Mouse (Mus musculus) kidney, embryonic 14.5 days (tissue): ENCODE measurements at regions not wholly inside any gene's neighbourhood (a gene's known extent, or its start where the extent isn't known, plus 50 kb on each side); places are given as distances from the start of the nearest gene placed in this dataset.

ENCODE experiments used
- ATAC-seq: fragments of 200-750 bp; cut with Nextera tagmentation; 2 replicates; pipeline ENCODE4 v1.8.0; 2017; ENCODE audit warnings: moderate number of reproducible peaks, mild to moderate bottlenecking, moderate TSS enrichment, moderate library complexity; ENCODE audit not compliant: low FRiP score, low TSS enrichment
- H3K27ac ChIP-seq: fragments of 300-500 bp; sonication (generic); 2 replicates; pipeline ENCODE4 v1.5.1; 2014; ENCODE audit warnings: low read depth, mild to moderate bottlenecking, low read length, moderate library complexity, mixed read lengths
- H3K27me3 ChIP-seq: fragments of 300-500 bp; sonication (generic); 2 replicates; pipeline ENCODE4 v1.6.1; 2014; ENCODE audit warnings: mild to moderate bottlenecking, low read length; ENCODE audit not compliant: control insufficient read depth, insufficient read depth
- H3K36me3 ChIP-seq: fragments of 300-500 bp; sonication (generic); 2 replicates; pipeline ENCODE4 v1.6.1; 2014; ENCODE audit warnings: low read length, mixed read lengths; ENCODE audit not compliant: control insufficient read depth, insufficient read depth
- H3K4me1 ChIP-seq: fragments of 300-500 bp; sonication (generic); 2 replicates; pipeline ENCODE4 v1.6.1; 2014; ENCODE audit warnings: low read length, mixed read lengths; ENCODE audit not compliant: control insufficient read depth, insufficient read depth
- H3K4me2 ChIP-seq: fragments of 300-500 bp; sonication (generic); replicated peaks from 2 replicates; pipeline ENCODE4 v1.6.1; 2014; ENCODE audit warnings: low read depth, mild to moderate bottlenecking, low read length
- H3K4me3 ChIP-seq: fragments of 300-500 bp; sonication (generic); 2 replicates; pipeline ENCODE4 v1.5.1; 2014; ENCODE audit warnings: mild to moderate bottlenecking, low read length
- H3K9ac ChIP-seq: fragments of 300-500 bp; sonication (generic); 2 replicates; pipeline ENCODE4 v1.6.1; 2014; ENCODE audit warnings: low read depth, mild to moderate bottlenecking, low read length, moderate library complexity
- H3K9me3 ChIP-seq: fragments of 300-500 bp; sonication (generic); 2 replicates; pipeline ENCODE4 v1.6.1; 2016; ENCODE audit warnings: low read length; ENCODE audit not compliant: control insufficient read depth
- WGBS: fragments of 180-500 bp; shearing (Covaris S2); extraction: QIAGEN DNeasy Blood & Tissue Kit; methylation state at CpG from one replicate; pipeline ENCODE4 v1.1.7; 2014; 5-methylcytosine and 5-hydroxymethylcytosine counted together

DNA sequence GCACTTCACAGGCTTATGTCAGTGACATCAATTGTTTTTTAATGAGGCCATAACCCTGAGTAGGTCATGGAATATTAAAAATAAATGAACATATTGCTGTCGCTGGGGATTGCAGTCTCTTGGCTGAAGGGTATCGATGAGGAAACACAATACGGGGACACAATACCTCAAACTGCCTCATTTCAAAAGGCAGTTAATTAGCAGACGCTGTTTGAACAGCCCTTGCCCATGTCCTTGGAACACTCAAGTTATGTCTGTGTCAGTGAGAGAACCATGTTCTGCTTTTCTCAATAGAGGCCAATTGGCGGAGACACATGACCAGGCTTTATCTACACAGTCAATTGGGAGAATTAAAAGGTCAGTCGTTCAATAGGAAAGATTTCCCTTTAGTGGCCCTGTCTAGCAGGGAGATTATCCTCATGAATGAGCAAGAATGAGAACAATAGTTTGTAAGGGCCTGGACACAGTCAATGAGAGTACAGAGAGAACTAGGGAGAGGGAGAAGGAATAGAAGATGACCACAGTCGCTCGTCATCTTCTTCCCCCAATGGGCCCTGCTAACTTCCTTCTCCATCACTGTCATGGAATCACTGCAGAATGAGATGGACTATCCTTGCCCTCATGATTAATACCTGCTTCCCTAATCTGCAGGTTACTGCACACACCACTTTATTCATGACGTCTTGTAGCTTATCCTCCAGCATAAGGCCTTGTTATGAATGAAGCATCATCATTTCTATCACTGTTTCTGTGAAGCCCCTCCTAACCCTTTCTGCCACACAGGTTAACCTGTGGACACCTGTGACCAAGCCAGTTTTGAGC lies 973.6 kb upstream of the Lcorl start:
- H3K27ac ChIP-seq = no peak overlapping the region
- H3K9ac ChIP-seq = no peak overlapping the region
- ATAC-seq = no peak
- WGBS = 81% methylated on average over 9 of the region's 9 CpGs
- H3K27me3 ChIP-seq = no peaks in the 10 kb centered on the region
- H3K4me3 ChIP-seq = no peak overlapping the region
- no peaks in the 10 kb centered on the region for H3K4me1 ChIP-seq
- no peaks in the 10 kb centered on the region for H3K9me3 ChIP-seq
- no peak overlapping the region for H3K4me2 ChIP-seq
- H3K36me3 ChIP-seq = no peaks in the 10 kb centered on the region

DNA sequence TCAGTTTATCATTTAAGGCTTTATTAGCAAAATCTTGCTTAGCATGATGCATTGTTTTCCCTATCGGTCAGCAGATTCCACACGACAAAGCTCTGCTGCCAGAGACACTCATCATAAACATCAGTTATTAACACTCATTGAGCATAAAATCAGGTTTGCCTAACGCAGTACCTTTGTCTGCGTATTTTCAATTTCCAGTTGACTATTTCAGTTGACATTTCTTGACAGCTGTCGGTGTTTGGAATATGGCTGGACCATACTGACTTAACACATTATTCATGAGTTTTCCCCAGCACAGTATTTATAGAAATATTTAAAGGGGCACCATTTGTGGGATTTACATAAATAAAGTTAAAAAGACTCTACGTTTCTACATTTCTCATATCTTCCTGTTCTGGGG lies 972.7 kb upstream of the Lcorl start:
- H3K9me3 ChIP-seq = no peaks in the 10 kb centered on the region
- 89% methylated on average over 6 of the region's 6 CpGs for WGBS
- H3K4me1 ChIP-seq = no peaks in the 10 kb centered on the region

DNA sequence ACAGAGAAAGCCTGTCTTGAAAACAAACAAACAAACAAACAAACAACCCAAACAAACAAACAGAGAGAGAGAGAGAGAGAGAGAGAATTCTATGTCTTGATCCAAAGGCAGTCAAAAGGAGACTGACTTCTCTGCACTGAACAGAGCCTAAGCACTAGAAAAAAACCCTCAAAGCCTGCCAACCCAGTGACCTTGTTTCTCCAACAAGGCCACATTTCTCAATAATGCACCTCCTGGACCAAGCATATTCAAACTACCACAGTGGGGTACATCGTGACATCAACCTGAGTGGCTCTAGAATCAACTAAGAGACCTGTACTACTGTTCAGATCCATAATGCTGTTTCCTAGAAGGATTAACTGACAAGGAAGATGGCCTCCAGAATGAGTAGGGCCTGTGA lies 969.0 kb upstream of the Lcorl start:
- Histone ChIP-seq H3K27me3 (no peaks in the 10 kb centered on the region), H3K4me2 (no peak overlapping the region), H3K4me3 (no peak overlapping the region), H3K36me3 (no peaks in the 10 kb centered on the region), H3K9ac (no peak overlapping the region), H3K27ac (no peak overlapping the region), H3K9me3 (no peaks in the 10 kb centered on the region), H3K4me1 (no peaks in the 10 kb centered on the region)
- ATAC-seq = no peak
- WGBS = 97% methylated on average over 1 of the region's 1 CpGs

More for the DNA sequence above, 972.7 kb upstream of the Lcorl start:
- Histone ChIP-seq H3K9ac (no peak overlapping the region), H3K4me2 (no peak overlapping the region), H3K27ac (no peak overlapping the region), H3K36me3 (no peaks in the 10 kb centered on the region), H3K27me3 (no peaks in the 10 kb centered on the region), H3K4me3 (no peak overlapping the region)
- no peak for ATAC-seq

DNA sequence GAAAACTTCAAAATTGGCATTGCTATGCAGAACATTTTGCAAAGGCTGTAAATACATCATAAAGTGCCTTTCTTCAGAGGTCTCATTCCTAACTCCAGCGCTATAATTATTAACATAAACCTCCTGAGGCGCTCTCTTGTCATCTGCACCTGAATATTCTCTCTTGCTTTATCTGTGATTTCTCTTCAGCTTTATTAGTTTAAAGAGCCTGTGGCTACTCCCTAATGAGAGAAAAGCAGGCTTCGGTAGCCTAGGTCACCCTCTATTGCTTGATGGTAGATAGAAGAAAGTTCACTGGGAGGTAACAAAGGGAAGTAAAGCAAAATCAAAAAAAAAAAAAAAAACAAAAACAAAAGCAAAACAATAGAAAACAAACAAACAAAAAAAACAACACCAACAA lies 967.5 kb upstream of the Lcorl start:
- Histone ChIP-seq H3K27me3 (no peaks in the 10 kb centered on the region), H3K4me3 (no peak overlapping the region), H3K9me3 (no peaks in the 10 kb centered on the region), H3K9ac (no peak overlapping the region), H3K27ac (no peak overlapping the region), H3K4me1 (no peaks in the 10 kb centered on the region), H3K4me2 (no peak overlapping the region), H3K36me3 (no peaks in the 10 kb centered on the region)
- whole genome bisulfite sequencing = 56% methylated on average over 3 of the region's 3 CpGs
- no peak for ATAC-seq

DNA sequence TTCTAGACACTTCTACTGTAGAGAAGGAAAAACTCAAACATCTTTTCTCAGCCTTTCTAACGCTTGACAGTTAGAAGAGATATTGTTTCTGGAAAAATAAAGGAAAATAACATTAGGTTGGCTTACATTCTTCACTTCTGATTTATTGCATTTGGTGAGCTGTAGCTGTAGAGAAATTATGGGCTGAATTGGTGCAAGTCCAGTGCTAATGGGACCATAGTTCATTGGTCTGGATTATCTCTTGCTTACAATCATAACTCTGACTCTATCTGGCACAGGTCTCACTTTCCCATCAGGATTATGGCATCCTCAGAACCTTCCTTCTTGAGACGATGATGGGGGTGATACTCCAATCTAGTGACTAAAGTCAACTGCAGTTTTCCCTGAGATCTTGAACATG lies 937.7 kb upstream of the Lcorl start:
- no peaks in the 10 kb centered on the region for H3K9me3 ChIP-seq
- H3K36me3 ChIP-seq = no peaks in the 10 kb centered on the region
- no peak overlapping the region for H3K4me3 ChIP-seq
- H3K4me2 ChIP-seq = no peak overlapping the region
- H3K9ac ChIP-seq = no peak overlapping the region
- no peak overlapping the region for H3K27ac ChIP-seq
- WGBS = 70% methylated on average over 2 of the region's 2 CpGs
- no peaks in the 10 kb centered on the region for H3K27me3 ChIP-seq
- ATAC-seq = no peak
- no peaks in the 10 kb centered on the region for H3K4me1 ChIP-seq

DNA sequence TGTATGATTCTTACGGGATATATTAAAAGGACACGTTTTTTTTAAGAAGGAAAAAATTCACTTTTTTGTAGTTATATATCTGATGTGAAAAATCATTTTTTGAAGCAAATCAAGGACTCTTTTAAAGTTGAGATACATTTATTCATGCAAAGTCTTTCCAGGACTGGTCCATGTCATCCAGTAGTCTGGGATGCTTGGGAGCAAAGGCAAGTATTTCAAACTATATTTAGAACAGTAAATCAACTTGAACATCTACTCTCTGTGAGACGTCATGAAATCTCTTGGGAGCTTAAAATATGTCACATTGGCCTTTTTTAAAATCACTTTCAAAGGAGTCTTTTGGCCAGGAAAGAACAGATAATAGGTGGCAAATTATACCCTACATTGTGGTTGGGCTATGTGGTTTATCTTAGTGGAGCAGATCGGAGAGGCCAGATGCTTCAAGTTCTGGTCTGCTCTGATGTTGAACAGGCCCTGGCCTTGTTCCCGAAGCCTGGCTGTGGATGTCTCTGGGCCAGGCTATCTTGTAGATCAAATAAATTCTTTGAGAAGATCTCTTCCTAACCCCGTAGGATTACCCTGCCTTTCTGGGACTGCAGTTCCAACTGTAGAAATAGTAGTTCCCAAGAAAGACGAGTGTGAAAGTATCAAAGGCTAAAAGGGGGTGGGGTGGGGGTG lies 936.8 kb upstream of the Lcorl start:
- no peak for ATAC-seq
- Histone ChIP-seq H3K36me3 (no peaks in the 10 kb centered on the region), H3K4me3 (no peak overlapping the region), H3K4me1 (no peaks in the 10 kb centered on the region), H3K27me3 (no peaks in the 10 kb centered on the region), H3K9me3 (no peaks in the 10 kb centered on the region), H3K4me2 (no peak overlapping the region), H3K9ac (no peak overlapping the region), H3K27ac (peak overlapping the region; percentile 32; the same call in 1 of the 2 replicates)
- WGBS = 69% methylated on average over 7 of the region's 7 CpGs

DNA sequence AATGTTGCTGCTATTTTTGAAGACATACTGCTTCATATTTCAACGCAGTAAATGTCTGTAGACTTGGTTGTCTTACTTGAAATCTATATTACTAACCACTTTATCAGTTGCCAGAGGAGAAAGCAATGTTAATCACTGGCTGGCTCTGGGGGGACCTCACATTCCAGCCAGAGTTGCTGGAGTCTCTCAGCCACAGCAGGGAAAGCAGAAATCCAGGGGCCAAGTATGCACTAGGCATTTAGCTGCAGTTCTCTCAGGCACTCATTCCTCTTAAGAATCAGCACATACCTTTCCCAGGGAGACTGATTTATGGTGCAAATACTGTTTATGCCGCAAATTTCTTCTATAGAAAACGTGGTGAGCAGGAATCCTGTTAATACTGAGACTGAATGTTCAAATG lies 933.6 kb upstream of the Lcorl start:
- no peaks in the 10 kb centered on the region for H3K4me1 ChIP-seq
- no peaks in the 10 kb centered on the region for H3K27me3 ChIP-seq
- H3K36me3 ChIP-seq = no peaks in the 10 kb centered on the region
- H3K4me3 ChIP-seq = no peak overlapping the region
- peak overlapping the region; percentile 11; the same call in 1 of the 2 replicates for H3K27ac ChIP-seq
- ATAC-seq = no peak
- no peaks in the 10 kb centered on the region for H3K9me3 ChIP-seq
- 44% methylated on average over 3 of the region's 3 CpGs for WGBS
- no peak overlapping the region for H3K4me2 ChIP-seq
- H3K9ac ChIP-seq = no peak overlapping the region

DNA sequence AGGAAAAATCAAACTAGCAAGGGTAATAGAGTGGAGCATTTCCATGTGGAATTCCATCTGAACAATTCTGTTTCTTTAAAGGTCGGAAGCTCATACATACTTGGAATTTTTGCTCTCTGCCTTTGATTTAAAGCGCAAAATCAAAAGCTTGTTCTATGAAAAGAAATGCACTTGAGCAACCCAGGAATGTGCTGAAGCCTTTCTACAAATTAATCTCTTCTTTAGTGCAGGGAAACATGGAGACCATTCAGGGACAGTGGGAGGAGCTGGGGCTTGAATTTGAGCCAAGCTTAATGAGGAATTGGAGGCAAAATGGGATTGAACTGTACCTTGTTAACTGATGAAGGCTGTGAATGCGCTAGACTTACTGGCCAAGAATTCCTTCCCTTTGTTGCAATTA lies 933.1 kb upstream of the Lcorl start:
- no peak overlapping the region; the same call in 1 of the 2 replicates for H3K27ac ChIP-seq
- WGBS = 48% methylated on average over 3 of the region's 3 CpGs
- no peak overlapping the region for H3K9ac ChIP-seq
- H3K27me3 ChIP-seq = no peaks in the 10 kb centered on the region
- H3K9me3 ChIP-seq = no peaks in the 10 kb centered on the region
- H3K4me2 ChIP-seq = no peak overlapping the region
- H3K36me3 ChIP-seq = no peaks in the 10 kb centered on the region
- H3K4me3 ChIP-seq = no peak overlapping the region
- H3K4me1 ChIP-seq = no peaks in the 10 kb centered on the region
- ATAC-seq = 0 out of 2 replicates have a peak, but pooled peaks have one; percentile 49

DNA sequence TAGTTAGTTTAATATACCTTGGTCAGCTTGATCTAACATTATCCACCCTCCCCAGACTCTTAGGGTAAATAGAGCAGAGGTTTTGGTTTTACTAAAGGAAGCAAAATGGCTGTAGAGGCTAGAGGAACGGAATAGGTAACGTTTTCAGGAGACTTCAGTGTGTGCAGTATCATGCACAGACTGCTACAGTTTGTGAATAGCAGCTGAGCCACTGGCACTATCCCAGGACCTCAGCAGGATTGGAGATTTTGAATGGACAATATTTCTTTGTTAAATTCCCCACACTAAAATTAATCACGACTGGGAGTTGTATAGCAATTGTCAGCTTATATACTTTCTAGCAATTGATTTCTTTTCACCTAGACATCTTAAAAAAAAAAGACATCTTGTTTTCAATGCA lies 929.7 kb upstream of the Lcorl start:
- Histone ChIP-seq H3K4me2 (no peak overlapping the region), H3K27ac (no peak overlapping the region), H3K9me3 (no peaks in the 10 kb centered on the region), H3K4me1 (no peaks in the 10 kb centered on the region), H3K9ac (no peak overlapping the region), H3K4me3 (no peak overlapping the region), H3K27me3 (no peaks in the 10 kb centered on the region), H3K36me3 (no peaks in the 10 kb centered on the region)
- 80% methylated on average over 3 of the region's 3 CpGs for WGBS
- ATAC-seq = no peak
